Mouse (Mus musculus) CD8-positive naive resting alpha-beta T cell, adult 57 days (primary cell): ENCODE data around the gene Polr2i. TPM values are rescaled to one million over a fixed set of nuclear protein-coding genes. Genes with fewer than 3 reads are reported as not detected.

Source experiments
- total RNA-seq: library from RNA; stranded (reverse); gene quantifications from one replicate; pipeline ENCODE4 v1.2.4, GENCODE M21; 2023

Polr2i gene
- total RNA-seq: 27.1 TPM

DNA sequence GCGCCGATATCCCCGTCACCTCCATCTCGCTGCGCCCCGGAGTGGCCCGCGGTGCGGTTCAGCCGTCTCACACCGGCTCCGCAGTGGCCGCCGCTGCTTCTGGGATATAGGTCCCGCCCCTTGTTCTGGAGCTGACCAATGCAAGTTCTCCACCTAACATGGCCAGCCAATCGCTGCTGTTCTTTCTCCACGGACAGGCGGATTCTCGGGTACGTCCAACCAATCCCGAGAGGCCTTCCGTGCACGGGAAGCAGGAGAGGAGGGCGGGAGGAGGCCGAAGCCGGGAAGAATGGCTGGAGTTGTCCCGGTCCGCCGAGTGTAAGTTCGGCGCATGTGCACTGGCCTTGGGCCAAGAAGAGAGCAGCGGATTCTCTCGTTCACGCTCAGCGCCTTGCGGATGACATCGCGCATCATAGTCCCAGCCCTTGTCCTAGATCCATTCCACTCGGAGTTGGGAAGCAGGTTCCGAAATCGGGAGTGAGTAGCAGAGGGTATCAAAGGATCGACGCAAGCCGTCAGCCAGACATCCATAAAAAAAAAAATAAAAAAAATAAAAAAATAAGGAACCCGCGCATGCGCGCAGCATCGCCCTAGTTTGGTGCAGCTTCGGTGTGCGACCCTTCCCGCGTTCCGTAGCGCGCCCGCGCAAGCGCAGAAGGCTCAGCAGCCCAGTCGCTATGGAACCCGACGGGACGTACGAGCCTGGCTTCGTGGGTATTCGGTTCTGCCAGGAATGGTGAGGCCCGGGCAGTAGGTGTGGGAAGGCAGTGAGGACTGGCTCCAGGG is at the start of gene Polr2i, which contains the start of gene Tbcb:
Gene Polr2i (plus strand): TSS at position 280 of the 786 bp plus-strand sequence.
Gene Tbcb (minus strand): TSS at position 604 of the 786 bp plus-strand sequence.

DNA sequence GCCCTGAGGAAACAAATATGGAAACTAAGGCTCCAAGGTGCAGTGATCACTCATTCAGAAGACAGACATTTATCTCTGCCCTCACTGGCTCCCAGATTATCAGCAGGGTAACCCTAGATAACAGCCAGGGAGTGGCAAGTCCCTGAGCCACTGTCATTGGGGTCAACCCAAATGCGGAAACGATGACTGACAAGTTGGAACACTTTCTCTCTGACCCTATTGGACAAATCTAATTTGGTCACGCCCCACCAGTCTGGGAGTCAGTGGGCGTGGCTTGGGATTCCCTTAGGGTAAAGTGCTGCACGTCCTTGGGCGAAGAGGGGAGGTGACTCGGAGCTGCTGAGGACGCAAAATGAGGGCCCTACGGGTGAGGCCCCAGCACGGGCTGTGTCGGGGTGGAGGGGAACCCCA is 47.9 kb upstream of the Polr2i start, which contains the start of gene Cox7a1:
Gene Cox7a1 (plus strand): TSS at position 266 of the 411 bp plus-strand sequence.

DNA sequence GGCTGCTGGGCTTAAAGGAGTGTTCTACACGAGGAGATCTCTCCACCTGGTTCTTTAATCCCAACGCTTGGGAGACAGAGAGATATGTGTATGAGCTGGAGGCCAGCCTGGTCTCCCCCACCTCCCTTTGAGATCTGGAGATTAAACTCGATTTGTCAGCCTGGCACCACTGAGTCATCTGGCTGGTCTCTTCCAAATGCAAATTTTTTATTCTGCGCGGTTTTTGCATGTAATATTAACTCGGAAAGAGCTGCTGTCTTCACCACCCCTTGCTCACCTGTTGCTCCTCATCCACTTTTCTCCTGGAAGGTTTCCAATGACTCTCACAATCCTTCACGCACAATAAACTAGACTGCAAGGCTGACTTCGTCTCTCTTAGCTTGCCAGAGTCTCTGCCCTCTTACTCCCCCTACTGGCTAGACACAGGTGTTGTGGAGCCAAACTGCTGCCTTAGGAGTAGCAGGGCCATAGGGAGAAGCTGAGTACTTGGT is 33.2 kb upstream of the Polr2i start, which contains the start of gene Capns1:
Gene Capns1 (minus strand): TSS at position 331 of the 491 bp plus-strand sequence.

GRCm38 (mm10) chr7:30235625-30236024 is 3.9 kb downstream of the Polr2i start, which contains the start of gene Ovol3:
TSS of gene Ovol3 (minus strand) at chr7:30235725.

GRCm38 (mm10) chr7:30279951-30280669 is 48.4 kb downstream of the Polr2i start, which contains the start of the genes Thap8 and Wdr62:
TSS of gene Thap8 (plus strand) at chr7:30280094.
TSS of gene Wdr62 (minus strand) at chr7:30280419.

Other genes starting within 250 kb of the Polr2i start
- gene Zfp568, start 248.0 kb upstream of the Polr2i start, total RNA-seq: 12.5 TPM
- gene Zfp14, start 180.6 kb upstream of the Polr2i start, total RNA-seq: 4.2 TPM
- gene Zfp82, start 159.0 kb upstream of the Polr2i start, total RNA-seq: 7.4 TPM
- gene Gm26920, start 141.5 kb upstream of the Polr2i start, total RNA-seq: not detected
- gene Zfp566, start 141.4 kb upstream of the Polr2i start, total RNA-seq: 13.1 TPM
- 58.2 TPM for gene Zfp260, start 137.2 kb upstream of the Polr2i start, total RNA-seq
- 14.2 TPM for gene Zfp382, start 110.0 kb upstream of the Polr2i start, total RNA-seq
- 41.8 TPM for gene Zfp146, start 62.2 kb upstream of the Polr2i start, total RNA-seq
- not detected for gene Cox7a1, start 47.8 kb upstream of the Polr2i start, total RNA-seq
- gene Capns1, start 33.1 kb upstream of the Polr2i start, total RNA-seq: 114 TPM
- 22.8 TPM for gene Tbcb, start 324 bp downstream of the Polr2i start, total RNA-seq
- gene Ovol3, start 3.8 kb downstream of the Polr2i start, total RNA-seq: not detected
- gene Thap8, start 48.1 kb downstream of the Polr2i start, total RNA-seq: 1.4 TPM
- 5.0 TPM for gene Wdr62, start 48.5 kb downstream of the Polr2i start, total RNA-seq
- not detected for gene Clip3, start 59.8 kb downstream of the Polr2i start, total RNA-seq
- gene Alkbh6, start 76.8 kb downstream of the Polr2i start, total RNA-seq: 39.5 TPM
- gene Syne4, start 82.9 kb downstream of the Polr2i start, total RNA-seq: 4.1 TPM
- gene E130208F15Rik, start 89.8 kb downstream of the Polr2i start, total RNA-seq: 2.1 TPM
- gene Sdhaf1, start 91.9 kb downstream of the Polr2i start, total RNA-seq: 6.2 TPM
- not detected for gene Lrfn3, start 130.8 kb downstream of the Polr2i start, total RNA-seq
- 21.2 TPM for gene Tyrobp, start 181.8 kb downstream of the Polr2i start, total RNA-seq
- gene Hcst, start 187.9 kb downstream of the Polr2i start, total RNA-seq: 181 TPM
- 60.6 TPM for gene Nfkbid, start 189.8 kb downstream of the Polr2i start, total RNA-seq
- gene Aplp1, start 213.6 kb downstream of the Polr2i start, total RNA-seq: 0.37 TPM
- gene Kirrel2, start 225.7 kb downstream of the Polr2i start, total RNA-seq: not detected
- not detected for gene Nphs1, start 226.4 kb downstream of the Polr2i start, total RNA-seq